Mouse (Mus musculus): ENCODE measurements around the gene Polr2j. TPM values are rescaled to one million over a fixed set of nuclear protein-coding genes. Genes with fewer than 3 reads are reported as not detected.

Gene Polr2j
- polyA plus RNA-seq, 2 experiments, result 101 to 160 TPM

GRCm38 (mm10) chr5:136163807-136164474 is 47.5 kb downstream of the Polr2j start:
- H3K27me3 ChIP-seq (ENCODE audit: control insufficient read depth, insufficient read depth, low read length), result no peaks in the 10 kb centered on the region
- no peak overlapping the region for H3K4me2 ChIP-seq (ENCODE audit: low read depth)
- H3K4me1 ChIP-seq (replicated peaks; ENCODE audit: control insufficient read depth in 2 of 2, insufficient read depth in 2 of 2, low read length in 1 of 2), result no peaks in the 10 kb centered on the region
- ATAC-seq (ENCODE audit: insufficient read depth), result no peak
- no peaks in the 10 kb centered on the region for H3K36me3 ChIP-seq (replicated peaks; ENCODE audit: control insufficient read depth, insufficient read depth, low read depth)
- H3K9ac ChIP-seq (replicated peaks), result no peak overlapping the region
- no peak overlapping the region for H3K27ac ChIP-seq
- no peak for DNase-seq (ENCODE audit: low read depth in 3 of 3, low spot score in 3 of 3)
- TF ChIP-seq EP300 (IDR thresholded peaks at IDR 0.05; ENCODE audit: low read depth) (no peak), CTCF (IDR thresholded peaks at IDR 0.05; ENCODE audit: low read depth) (no peak)
- no peak overlapping the region for H3K4me3 ChIP-seq (ENCODE audit: insufficient read depth in 1 of 2, low read depth in 2 of 2, low read length in 2 of 2)
- peaks cover 4% of the 10 kb centered on the region for H3K9me3 ChIP-seq (ENCODE audit: control insufficient read depth, low read length)
- WGBS (ENCODE audit: insufficient replicate concordance), result 75% methylated on average over 11 of the region's 11 CpGs

GRCm38 (mm10) chr5:136165246-136165645 is 48.8 kb downstream of the Polr2j start:
- TF ChIP-seq CTCF (IDR thresholded peaks at IDR 0.05; ENCODE audit: low read depth), result no peak
- TF ChIP-seq EP300 (IDR thresholded peaks at IDR 0.05; ENCODE audit: low read depth), result no peak
- Histone ChIP-seq H3K4me3 (ENCODE audit: insufficient read depth in 1 of 2, low read depth in 2 of 2, low read length in 2 of 2) (no peak overlapping the region), H3K9ac (replicated peaks) (no peak overlapping the region), H3K4me1 (replicated peaks; ENCODE audit: control insufficient read depth in 2 of 2, insufficient read depth in 2 of 2, low read length in 1 of 2) (0 out of 4 replicates have a peak, but pooled peaks cover 0 to 2% of the 10 kb centered on the region in 2 experiments), H3K27ac (no peak overlapping the region), H3K4me2 (ENCODE audit: low read depth) (no peak overlapping the region), H3K9me3 (ENCODE audit: control insufficient read depth, low read length) (peaks cover 4% of the 10 kb centered on the region), H3K27me3 (ENCODE audit: control insufficient read depth, insufficient read depth, low read length) (no peaks in the 10 kb centered on the region), H3K36me3 (replicated peaks; ENCODE audit: control insufficient read depth, insufficient read depth, low read depth) (no peaks in the 10 kb centered on the region)
- 78% methylated on average over 8 of the region's 8 CpGs for WGBS (ENCODE audit: insufficient replicate concordance)
- ATAC-seq (ENCODE audit: insufficient read depth), result no peak
- DNase-seq (ENCODE audit: low read depth in 3 of 3, low spot score in 3 of 3), result no peak

GRCm38 (mm10) chr5:136167296-136167695 is 50.9 kb downstream of the Polr2j start:
- DNase-seq (ENCODE audit: low read depth in 3 of 3, low spot score in 3 of 3) (no peak), ATAC-seq (ENCODE audit: insufficient read depth) (no peak)
- Histone ChIP-seq H3K4me3 (ENCODE audit: insufficient read depth in 1 of 2, low read depth in 2 of 2, low read length in 2 of 2) (no peak overlapping the region), H3K9me3 (ENCODE audit: control insufficient read depth, low read length) (peaks cover 4% of the 10 kb centered on the region), H3K9ac (replicated peaks) (no peak overlapping the region), H3K4me1 (replicated peaks; ENCODE audit: control insufficient read depth in 2 of 2, insufficient read depth in 2 of 2, low read length in 1 of 2) (peaks cover 0 to 14% of the 10 kb centered on the region in 2 experiments; a peak in 3 of 4 replicates), H3K4me2 (ENCODE audit: low read depth) (no peak overlapping the region), H3K27me3 (ENCODE audit: control insufficient read depth, insufficient read depth, low read length) (no peaks in the 10 kb centered on the region), H3K36me3 (replicated peaks; ENCODE audit: control insufficient read depth, insufficient read depth, low read depth) (no peaks in the 10 kb centered on the region), H3K27ac (no peak overlapping the region)
- no peak for TF ChIP-seq EP300 (IDR thresholded peaks at IDR 0.05; ENCODE audit: low read depth)
- no peak for TF ChIP-seq CTCF (IDR thresholded peaks at IDR 0.05; ENCODE audit: low read depth)
- 80% methylated on average over 4 of the region's 4 CpGs for WGBS (ENCODE audit: insufficient replicate concordance)

GRCm38 (mm10) chr5:136168071-136168470 is 51.6 kb downstream of the Polr2j start:
- TF ChIP-seq CTCF (IDR thresholded peaks at IDR 0.05; ENCODE audit: low read depth) (peak; percentile 60), EP300 (IDR thresholded peaks at IDR 0.05; ENCODE audit: low read depth) (no peak)
- H3K27me3 ChIP-seq (ENCODE audit: control insufficient read depth, insufficient read depth, low read length), result no peaks in the 10 kb centered on the region
- no peak overlapping the region for H3K27ac ChIP-seq
- H3K4me1 ChIP-seq (replicated peaks; ENCODE audit: control insufficient read depth in 2 of 2, insufficient read depth in 2 of 2, low read length in 1 of 2), result peaks cover 0 to 15% of the 10 kb centered on the region in 2 experiments; a peak in 3 of 4 replicates
- ATAC-seq (ENCODE audit: insufficient read depth), result no peak
- no peak overlapping the region for H3K4me2 ChIP-seq (ENCODE audit: low read depth)
- H3K9ac ChIP-seq (replicated peaks), result no peak overlapping the region
- DNase-seq (ENCODE audit: low read depth in 3 of 3, low spot score in 3 of 3), result no peak
- 74% methylated on average over 3 of the region's 3 CpGs for WGBS (ENCODE audit: insufficient replicate concordance)
- no peaks in the 10 kb centered on the region for H3K36me3 ChIP-seq (replicated peaks; ENCODE audit: control insufficient read depth, insufficient read depth, low read depth)
- H3K9me3 ChIP-seq (ENCODE audit: control insufficient read depth, low read length), result peaks cover 4% of the 10 kb centered on the region
- no peak overlapping the region for H3K4me3 ChIP-seq (ENCODE audit: insufficient read depth in 1 of 2, low read depth in 2 of 2, low read length in 2 of 2)

GRCm38 (mm10) chr5:136169626-136170511 is 53.4 kb downstream of the Polr2j start:
- WGBS (ENCODE audit: insufficient replicate concordance), result 9% methylated on average over 14 of the region's 15 CpGs
- H3K27me3 ChIP-seq (ENCODE audit: control insufficient read depth, insufficient read depth, low read length), result no peaks in the 10 kb centered on the region
- no peaks in the 10 kb centered on the region for H3K36me3 ChIP-seq (replicated peaks; ENCODE audit: control insufficient read depth, insufficient read depth, low read depth)
- no peak overlapping the region for H3K27ac ChIP-seq
- peak overlapping the region; percentile 71 for H3K9ac ChIP-seq (replicated peaks)
- H3K9me3 ChIP-seq (ENCODE audit: control insufficient read depth, low read length), result peaks cover 4% of the 10 kb centered on the region
- H3K4me2 ChIP-seq (ENCODE audit: low read depth), result peak overlapping the region; percentile 81
- H3K4me3 ChIP-seq (ENCODE audit: insufficient read depth in 1 of 2, low read depth in 2 of 2, low read length in 2 of 2), result peak overlapping the region; percentile 58 to 65
- TF ChIP-seq CTCF (IDR thresholded peaks at IDR 0.05; ENCODE audit: low read depth) (no peak), EP300 (IDR thresholded peaks at IDR 0.05; ENCODE audit: low read depth) (no peak)
- ATAC-seq (ENCODE audit: insufficient read depth) (peak; percentile 42), DNase-seq (ENCODE audit: low read depth in 3 of 3, low spot score in 3 of 3) (peak in 1 of 3 experiments; percentile 13)
- peaks cover 0 to 15% of the 10 kb centered on the region in 2 experiments; a peak in 3 of 4 replicates for H3K4me1 ChIP-seq (replicated peaks; ENCODE audit: control insufficient read depth in 2 of 2, insufficient read depth in 2 of 2, low read length in 1 of 2)

All from liver, embryonic 14.5 days (tissue).